Mouse (Mus musculus) heart, embryonic 11.5 days (tissue): Measurements from ENCODE around the gene Pdap1. TPM values are rescaled to one million over a fixed set of nuclear protein-coding genes. Genes with fewer than 3 reads are reported as not detected.
"Not testable (repeated sequence)": the region's sequence is repeated elsewhere in the genome, so short reads cannot be mapped to it uniquely, and the experiment has no call there.

Source experiments
- ATAC-seq: fragments of 200-750 bp; cut with Nextera tagmentation; replicated peaks from 2 replicates; pipeline ENCODE4 v1.8.0; 2017; ENCODE audit warnings: moderate library complexity; ENCODE audit not compliant: insufficient number of reproducible peaks, low FRiP score, low TSS enrichment
- H3K27ac ChIP-seq: fragments of 300-500 bp; sonication (generic); 2 replicates; pipeline ENCODE4 v1.5.1; 2014; ENCODE audit warnings: mild to moderate bottlenecking, low read depth, low read length
- H3K27me3 ChIP-seq: fragments of 300-500 bp; sonication (generic); 2 replicates; pipeline ENCODE4 v1.6.1; 2014; ENCODE audit warnings: mild to moderate bottlenecking, low read length, mixed read lengths; ENCODE audit not compliant: control insufficient read depth, insufficient read depth
- H3K36me3 ChIP-seq: fragments of 300-500 bp; sonication (generic); 2 replicates; pipeline ENCODE4 v1.6.1; 2014; ENCODE audit warnings: mild to moderate bottlenecking, low read length, moderate library complexity, mixed read lengths; ENCODE audit not compliant: control insufficient read depth, insufficient read depth
- H3K4me1 ChIP-seq: fragments of 300-500 bp; sonication (generic); 2 replicates; pipeline ENCODE4 v1.6.1; 2014; ENCODE audit warnings: low read length; ENCODE audit not compliant: control insufficient read depth, insufficient read depth
- H3K4me2 ChIP-seq: fragments of 300-500 bp; sonication (generic); 2 replicates; pipeline ENCODE4 v1.6.1; 2014; ENCODE audit warnings: mild to moderate bottlenecking, moderate library complexity
- H3K4me3 ChIP-seq: fragments of 300-500 bp; sonication (generic); 2 replicates; pipeline ENCODE4 v1.5.1; 2014; ENCODE audit warnings: low read depth, low read length
- H3K9ac ChIP-seq: fragments of 300-500 bp; sonication (generic); 2 replicates; pipeline ENCODE4 v1.6.1; 2014; ENCODE audit warnings: mild to moderate bottlenecking, low read depth, low read length, moderate library complexity
- H3K9me3 ChIP-seq: fragments of 300-500 bp; sonication (generic); replicated peaks from 2 replicates; pipeline ENCODE4 v1.6.1; 2016; ENCODE audit warnings: low read length; ENCODE audit not compliant: control insufficient read depth
- WGBS: fragments of 180-500 bp; shearing (Covaris S2); extraction: QIAGEN DNeasy Blood & Tissue Kit; methylation state at CpG from one replicate; pipeline ENCODE4 v1.1.7; 2014; ENCODE audit not compliant: insufficient replicate concordance; 5-methylcytosine and 5-hydroxymethylcytosine counted together
- polyA plus RNA-seq: library from polyadenylated mRNA; unstranded; fragments of >200 nt; fragmentation: Nextera tagmentation; extraction: Ambion mirVana; gene quantifications from 2 replicates; pipeline ENCODE4 v1.2.1, GENCODE M21; 2014

The Pdap1 gene
- polyA plus RNA-seq, 1 experiment from 2014 or later, result 92.4 TPM

GRCm38 (mm10) chr5:145129773-145130172 is 10.3 kb downstream of the Pdap1 start:
- H3K36me3 ChIP-seq, result peaks cover 58% of the 10 kb centered on the region
- H3K4me1 ChIP-seq, H3K4me3 ChIP-seq, H3K9me3 ChIP-seq, H3K9ac ChIP-seq, H3K4me2 ChIP-seq, ATAC-seq, H3K27me3 ChIP-seq, H3K27ac ChIP-seq: not testable (repeated sequence)
- 84% methylated on average over 6 of the region's 6 CpGs for WGBS

- H3K27ac ChIP-seq, result no peak overlapping the region
- no peak for ATAC-seq
- H3K9ac ChIP-seq, result no peak overlapping the region
- H3K4me3 ChIP-seq, result no peak overlapping the region
- H3K36me3 ChIP-seq, result peaks cover 57% of the 10 kb centered on the region
- no peak overlapping the region for H3K4me2 ChIP-seq
- 85% methylated on average over 4 of the region's 4 CpGs for WGBS
- no peaks in the 10 kb centered on the region for H3K27me3 ChIP-seq
- H3K4me1 ChIP-seq, result no peaks in the 10 kb centered on the region
- H3K9me3 ChIP-seq, result no peaks in the 10 kb centered on the region
These were observed 10.9 kb downstream of the Pdap1 start for GRCm38 (mm10) chr5:145129124-145129523.

- no peak overlapping the region for H3K9ac ChIP-seq
- H3K4me3 ChIP-seq, result no peak overlapping the region
- no peak for ATAC-seq
- 90% methylated on average over 9 of the region's 9 CpGs for WGBS
- H3K27me3 ChIP-seq, result no peaks in the 10 kb centered on the region
- no peaks in the 10 kb centered on the region for H3K9me3 ChIP-seq
- H3K4me1 ChIP-seq, result 0 out of 2 replicates have a peak, but pooled peaks cover under 1% of the 10 kb centered on the region
- no peak overlapping the region for H3K4me2 ChIP-seq
- H3K27ac ChIP-seq, result no peak overlapping the region
- H3K36me3 ChIP-seq, result peaks cover 41% of the 10 kb centered on the region
These were observed 13.5 kb downstream of the Pdap1 start for GRCm38 (mm10) chr5:145126580-145126979.

GRCm38 (mm10) chr5:145123396-145123795 is 16.6 kb downstream of the Pdap1 start:
- Histone ChIP-seq H3K4me2 (no peak overlapping the region), H3K9ac (no peak overlapping the region), H3K4me1 (peaks cover 9% of the 10 kb centered on the region), H3K4me3 (no peak overlapping the region), H3K27ac (no peak overlapping the region), H3K36me3 (peaks cover 28% of the 10 kb centered on the region), H3K27me3 (no peaks in the 10 kb centered on the region), H3K9me3 (no peaks in the 10 kb centered on the region)
- no peak for ATAC-seq
- WGBS, result 94% methylated on average over 19 of the region's 19 CpGs

GRCm38 (mm10) chr5:145120921-145121320 is 19.1 kb downstream of the Pdap1 start:
- ATAC-seq, result no peak
- H3K9ac ChIP-seq, result no peak overlapping the region
- no peaks in the 10 kb centered on the region for H3K9me3 ChIP-seq
- H3K27ac ChIP-seq, result no peak overlapping the region
- peaks cover 12% of the 10 kb centered on the region for H3K4me1 ChIP-seq
- no peaks in the 10 kb centered on the region for H3K27me3 ChIP-seq
- peaks cover 18% of the 10 kb centered on the region for H3K36me3 ChIP-seq
- no peak overlapping the region for H3K4me2 ChIP-seq
- 64% methylated on average over 7 of the region's 7 CpGs for WGBS
- no peak overlapping the region for H3K4me3 ChIP-seq

GRCm38 (mm10) chr5:145119385-145119784 is 20.7 kb downstream of the Pdap1 start:
- Histone ChIP-seq H3K4me3 (no peak overlapping the region), H3K9me3 (no peaks in the 10 kb centered on the region), H3K9ac (no peak overlapping the region), H3K4me1 (peaks cover 17% of the 10 kb centered on the region), H3K4me2 (no peak overlapping the region), H3K36me3 (peaks cover 11% of the 10 kb centered on the region), H3K27me3 (no peaks in the 10 kb centered on the region), H3K27ac (no peak overlapping the region)
- ATAC-seq, result no peak
- 85% methylated on average over 2 of the region's 2 CpGs for WGBS

- Histone ChIP-seq H3K36me3 (peaks cover 8% of the 10 kb centered on the region), H3K4me2 (no peak overlapping the region), H3K4me3 (no peak overlapping the region), H3K27me3 (no peaks in the 10 kb centered on the region), H3K4me1 (peaks cover 17% of the 10 kb centered on the region), H3K27ac (no peak overlapping the region), H3K9me3 (no peaks in the 10 kb centered on the region), H3K9ac (no peak overlapping the region)
- 88% methylated on average over 5 of the region's 5 CpGs for WGBS
- no peak for ATAC-seq
These were observed 21.6 kb downstream of the Pdap1 start for GRCm38 (mm10) chr5:145118461-145118860.

- Histone ChIP-seq H3K9ac (no peak overlapping the region), H3K4me2 (no peak overlapping the region), H3K4me1 (peaks cover 17% of the 10 kb centered on the region), H3K36me3 (peaks cover 3% of the 10 kb centered on the region; the same call in 1 of the 2 replicates), H3K27me3 (no peaks in the 10 kb centered on the region), H3K4me3 (no peak overlapping the region), H3K9me3 (no peaks in the 10 kb centered on the region), H3K27ac (no peak overlapping the region)
- 60% methylated on average over 6 of the region's 6 CpGs for WGBS
- ATAC-seq, result no peak
These were observed 22.0 kb downstream of the Pdap1 start for GRCm38 (mm10) chr5:145118005-145118404.

- Histone ChIP-seq H3K4me1 (peaks cover 17% of the 10 kb centered on the region), H3K27ac (peak overlapping the region; percentile 58), H3K36me3 (peaks cover 3% of the 10 kb centered on the region; the same call in 1 of the 2 replicates), H3K9ac (no peak overlapping the region), H3K4me3 (no peak overlapping the region), H3K27me3 (no peaks in the 10 kb centered on the region), H3K9me3 (no peaks in the 10 kb centered on the region), H3K4me2 (peak overlapping the region; percentile 25; the same call in 1 of the 2 replicates)
- no peak for ATAC-seq
- 40% methylated on average over 10 of the region's 10 CpGs for WGBS
These were observed 23.1 kb downstream of the Pdap1 start for GRCm38 (mm10) chr5:145116916-145117315.
